Mouse (Mus musculus): ENCODE results near the gene Stoml2. TPM values are rescaled to one million over a fixed set of nuclear protein-coding genes. Genes with fewer than 3 reads are reported as not detected.

The Stoml2 gene
- total RNA-seq, 1 experiment, result 279 TPM

DNA sequence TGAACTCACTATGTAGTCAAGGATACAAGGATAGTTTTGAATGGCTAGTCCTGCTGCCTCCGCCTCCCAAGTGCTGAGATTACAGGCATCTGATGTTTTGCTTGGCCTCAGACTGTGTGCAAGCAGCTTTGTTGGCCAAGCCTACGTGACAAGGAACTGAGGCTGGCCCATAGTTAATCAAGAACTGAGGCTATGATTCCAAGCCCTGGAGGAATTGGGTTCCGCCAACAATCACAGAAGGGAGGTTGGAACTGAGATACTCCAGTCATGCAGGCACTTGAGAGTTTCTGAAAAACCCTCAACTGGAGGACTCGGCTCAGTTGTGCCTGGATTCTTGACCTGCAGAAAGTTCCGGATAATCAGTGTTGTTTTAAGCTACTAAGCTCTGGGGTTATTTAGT is 26.1 kb upstream of the Stoml2 start:
- no peak overlapping the region for H3K4me3 ChIP-seq (ENCODE audit: insufficient read depth in 1 of 2, low read depth in 1 of 2, low read length in 2 of 2, poor library complexity in 1 of 2, severe bottlenecking in 1 of 2)
- H3K9ac ChIP-seq (ENCODE audit: insufficient read depth, low read depth, low read length, poor library complexity, severe bottlenecking), result no peak overlapping the region
- no peaks in the 10 kb centered on the region for H3K36me3 ChIP-seq (ENCODE audit: control insufficient read depth, insufficient read depth, low read length, poor library complexity, severe bottlenecking)
- in situ Hi-C loops (cut with MboI; ENCODE audit: low sequenced_read_pairs in 2 of 2, unreplicated experiment in 2 of 2), result no loop called here
- peaks cover 0 to 2% of the 10 kb centered on the region in 2 experiments; a peak in 1 of 4 replicates for H3K4me1 ChIP-seq (ENCODE audit: control insufficient read depth in 2 of 2, insufficient read depth in 2 of 2, low read length in 2 of 2, poor library complexity in 1 of 2)
- H3K27ac ChIP-seq (ENCODE audit: insufficient read depth, low read depth, low read length, poor library complexity, severe bottlenecking), result no peak overlapping the region
- DNase-seq (ENCODE audit: low read depth, low spot score), result no peak
- TF ChIP-seq ZC3H11A (IDR thresholded peaks at IDR 0.05; ENCODE audit: borderline replicate concordance, low read depth, low read length) (no peak), MAFK (IDR thresholded peaks at IDR 0.05; ENCODE audit: insufficient read depth, low read depth, low read length) (no peak), HCFC1 (IDR thresholded peaks at IDR 0.05; ENCODE audit: borderline replicate concordance, insufficient read depth, low read length) (no peak), ZNF384 (IDR thresholded peaks at IDR 0.05; ENCODE audit: low read depth, low read length) (no peak), CHD2 (IDR thresholded peaks at IDR 0.05; ENCODE audit: low read depth, low read length) (no peak)
- no peaks in the 10 kb centered on the region for H3K9me3 ChIP-seq (ENCODE audit: control insufficient read depth, insufficient read depth, low read depth, low read length)

GRCm38 (mm10) chr4:43052627-43053026 is 21.1 kb upstream of the Stoml2 start:
- H3K27ac ChIP-seq (ENCODE audit: insufficient read depth, low read depth, low read length, poor library complexity, severe bottlenecking), result no peak overlapping the region
- H3K4me1 ChIP-seq (ENCODE audit: control insufficient read depth in 2 of 2, insufficient read depth in 2 of 2, low read length in 2 of 2, poor library complexity in 1 of 2), result peaks cover 0 to 4% of the 10 kb centered on the region in 2 experiments; a peak in 2 of 4 replicates
- peak; percentile 75 for DNase-seq (ENCODE audit: low read depth, low spot score)
- H3K36me3 ChIP-seq (ENCODE audit: control insufficient read depth, insufficient read depth, low read length, poor library complexity, severe bottlenecking), result no peaks in the 10 kb centered on the region
- H3K9me3 ChIP-seq (ENCODE audit: control insufficient read depth, insufficient read depth, low read depth, low read length), result no peaks in the 10 kb centered on the region
- H3K9ac ChIP-seq (ENCODE audit: insufficient read depth, low read depth, low read length, poor library complexity, severe bottlenecking), result no peak overlapping the region; the same call in 1 of the 2 replicates
- in situ Hi-C loops (cut with MboI; ENCODE audit: low sequenced_read_pairs in 2 of 2, unreplicated experiment in 2 of 2), result no loop called here
- no peak for TF ChIP-seq CHD2 (IDR thresholded peaks at IDR 0.05; ENCODE audit: low read depth, low read length)
- TF ChIP-seq ZC3H11A (IDR thresholded peaks at IDR 0.05; ENCODE audit: borderline replicate concordance, low read depth, low read length), result no peak
- TF ChIP-seq MAFK (IDR thresholded peaks at IDR 0.05; ENCODE audit: insufficient read depth, low read depth, low read length), result no peak
- TF ChIP-seq ZNF384 (IDR thresholded peaks at IDR 0.05; ENCODE audit: low read depth, low read length), result no peak
- TF ChIP-seq HCFC1 (IDR thresholded peaks at IDR 0.05; ENCODE audit: borderline replicate concordance, insufficient read depth, low read length), result no peak
- H3K4me3 ChIP-seq (ENCODE audit: insufficient read depth in 1 of 2, low read depth in 1 of 2, low read length in 2 of 2, poor library complexity in 1 of 2, severe bottlenecking in 1 of 2), result peak overlapping the region; percentile 12 to 13; a peak in 3 of 4 replicates

GRCm38 (mm10) chr4:43047231-43047630 is 15.7 kb upstream of the Stoml2 start:
- Histone ChIP-seq H3K4me1 (ENCODE audit: control insufficient read depth in 2 of 2, insufficient read depth in 2 of 2, low read length in 2 of 2, poor library complexity in 1 of 2) (peaks cover 9 to 15% of the 10 kb centered on the region in 2 experiments), H3K4me3 (ENCODE audit: insufficient read depth in 1 of 2, low read depth in 1 of 2, low read length in 2 of 2, poor library complexity in 1 of 2, severe bottlenecking in 1 of 2) (no peak overlapping the region), H3K27ac (ENCODE audit: insufficient read depth, low read depth, low read length, poor library complexity, severe bottlenecking) (no peak overlapping the region), H3K9ac (ENCODE audit: insufficient read depth, low read depth, low read length, poor library complexity, severe bottlenecking) (no peak overlapping the region), H3K9me3 (ENCODE audit: control insufficient read depth, insufficient read depth, low read depth, low read length) (no peaks in the 10 kb centered on the region), H3K36me3 (ENCODE audit: control insufficient read depth, insufficient read depth, low read length, poor library complexity, severe bottlenecking) (no peaks in the 10 kb centered on the region)
- in situ Hi-C loops (cut with MboI; ENCODE audit: low sequenced_read_pairs in 2 of 2, unreplicated experiment in 2 of 2), result no loop called here
- DNase-seq (ENCODE audit: low read depth, low spot score), result peak; percentile 72
- TF ChIP-seq ZC3H11A (IDR thresholded peaks at IDR 0.05; ENCODE audit: borderline replicate concordance, low read depth, low read length), result 0 out of 2 replicates have a peak, but pooled peaks have one; percentile 8
- no peak for TF ChIP-seq MAFK (IDR thresholded peaks at IDR 0.05; ENCODE audit: insufficient read depth, low read depth, low read length)
- TF ChIP-seq CHD2 (IDR thresholded peaks at IDR 0.05; ENCODE audit: low read depth, low read length), result no peak

- Histone ChIP-seq H3K4me3 (ENCODE audit: insufficient read depth in 1 of 2, low read depth in 1 of 2, low read length in 2 of 2, poor library complexity in 1 of 2, severe bottlenecking in 1 of 2) (no peak overlapping the region), H3K4me1 (ENCODE audit: control insufficient read depth in 2 of 2, insufficient read depth in 2 of 2, low read length in 2 of 2, poor library complexity in 1 of 2) (peaks cover 9 to 13% of the 10 kb centered on the region in 2 experiments)
- no peak for TF ChIP-seq MAFK (IDR thresholded peaks at IDR 0.05; ENCODE audit: insufficient read depth, low read depth, low read length)
- no peak for TF ChIP-seq ZNF384 (IDR thresholded peaks at IDR 0.05; ENCODE audit: low read depth, low read length)
- no peak for TF ChIP-seq HCFC1 (IDR thresholded peaks at IDR 0.05; ENCODE audit: borderline replicate concordance, insufficient read depth, low read length)
- TF ChIP-seq ZC3H11A (IDR thresholded peaks at IDR 0.05; ENCODE audit: borderline replicate concordance, low read depth, low read length), result 0 out of 2 replicates have a peak, but pooled peaks have one; percentile 0
- TF ChIP-seq CHD2 (IDR thresholded peaks at IDR 0.05; ENCODE audit: low read depth, low read length), result no peak
Observed at GRCm38 (mm10) chr4:43046607-43047006, 15.1 kb upstream of the Stoml2 start.

More at GRCm38 (mm10) chr4:43046607-43047006, 15.1 kb upstream of the Stoml2 start:
- Histone ChIP-seq H3K36me3 (ENCODE audit: control insufficient read depth, insufficient read depth, low read length, poor library complexity, severe bottlenecking) (no peaks in the 10 kb centered on the region), H3K9ac (ENCODE audit: insufficient read depth, low read depth, low read length, poor library complexity, severe bottlenecking) (no peak overlapping the region), H3K9me3 (ENCODE audit: control insufficient read depth, insufficient read depth, low read depth, low read length) (no peaks in the 10 kb centered on the region), H3K27ac (ENCODE audit: insufficient read depth, low read depth, low read length, poor library complexity, severe bottlenecking) (no peak overlapping the region)
- no peak for DNase-seq (ENCODE audit: low read depth, low spot score)
- in situ Hi-C loops (cut with MboI; ENCODE audit: low sequenced_read_pairs in 2 of 2, unreplicated experiment in 2 of 2), result no loop called here
